Mouse (Mus musculus) kidney, embryonic 16.5 days (tissue): ENCODE measurements around the gene Gm10130. TPM values are rescaled to one million over a fixed set of nuclear protein-coding genes. Genes with fewer than 3 reads are reported as not detected.
"Not testable (repeated sequence)": the region's sequence is repeated elsewhere in the genome, so short reads cannot be mapped to it uniquely, and the experiment has no call there.

ENCODE experiments used
- ATAC-seq: fragments of 200-750 bp; cut with Nextera tagmentation; 2 replicates; pipeline ENCODE4 v1.8.0; 2017; ENCODE audit warnings: moderate TSS enrichment; ENCODE audit not compliant: low FRiP score, low TSS enrichment
- H3K27ac ChIP-seq: fragments of 300-500 bp; sonication (generic); 2 replicates; pipeline ENCODE4 v1.5.1; 2014; ENCODE audit warnings: low read length
- H3K27me3 ChIP-seq: fragments of 300-500 bp; sonication (generic); 2 replicates; pipeline ENCODE4 v1.6.1; 2014; ENCODE audit warnings: low read length, control low read depth, mixed read lengths; ENCODE audit not compliant: insufficient read depth
- H3K36me3 ChIP-seq: fragments of 300-500 bp; sonication (generic); 2 replicates; pipeline ENCODE4 v1.6.1; 2014; ENCODE audit warnings: low read length, control low read depth, mixed read lengths; ENCODE audit not compliant: insufficient read depth
- H3K4me1 ChIP-seq: fragments of 300-500 bp; sonication (generic); 2 replicates; pipeline ENCODE4 v1.6.1; 2014; ENCODE audit warnings: low read length, control low read depth, mixed read lengths; ENCODE audit not compliant: insufficient read depth
- H3K4me2 ChIP-seq: fragments of 300-500 bp; sonication (generic); replicated peaks from 2 replicates; pipeline ENCODE4 v1.6.1; 2014; ENCODE audit warnings: low read depth, low read length
- H3K4me3 ChIP-seq: fragments of 300-500 bp; sonication (generic); 2 replicates; pipeline ENCODE4 v1.5.1; 2014; ENCODE audit warnings: mild to moderate bottlenecking, low read length
- H3K9ac ChIP-seq: fragments of 300-500 bp; sonication (generic); replicated peaks from 2 replicates; pipeline ENCODE4 v1.6.1; 2014; ENCODE audit warnings: low read length
- H3K9me3 ChIP-seq: fragments of 300-500 bp; sonication (generic); 2 replicates; pipeline ENCODE4 v1.6.1; 2016; ENCODE audit warnings: low read length, control low read depth
- WGBS: fragments of 180-500 bp; shearing (Covaris S2); extraction: QIAGEN DNeasy Blood & Tissue Kit; methylation state at CpG from one replicate; pipeline ENCODE4 v1.1.7; 2014; 5-methylcytosine and 5-hydroxymethylcytosine counted together
- polyA plus RNA-seq: library from polyadenylated mRNA; unstranded; fragments of >200 nt; fragmentation: Nextera tagmentation; extraction: Ambion mirVana; gene quantifications from 2 replicates; pipeline ENCODE4 v1.2.1, GENCODE M21; 2015

Gm10130 gene
- polyA plus RNA-seq, 1 experiment from 2014 or later, result 4.2 TPM

GRCm38 (mm10) chr2:150362878-150363229 lies 39.4 kb downstream of the Gm10130 start:
- Histone ChIP-seq H3K27me3 (no peaks in the 10 kb centered on the region), H3K36me3 (no peaks in the 10 kb centered on the region), H3K9me3 (no peaks in the 10 kb centered on the region), H3K4me1 (0 out of 2 replicates have a peak, but pooled peaks cover 3% of the 10 kb centered on the region), H3K4me3 (peak overlapping the region; percentile 60), H3K9ac (peak overlapping the region; percentile 50), H3K27ac (peak overlapping the region; percentile 44; the same call in 1 of the 2 replicates), H3K4me2 (peak overlapping the region; percentile 53)
- ATAC-seq, result peak; percentile 69
- WGBS, result 4% methylated on average over 4 of the region's 4 CpGs

GRCm38 (mm10) chr2:150385553-150386106 lies 62.1 kb downstream of the Gm10130 start:
- H3K27ac ChIP-seq, H3K9me3 ChIP-seq, ATAC-seq, H3K36me3 ChIP-seq, H3K4me3 ChIP-seq, H3K27me3 ChIP-seq, H3K4me1 ChIP-seq, H3K4me2 ChIP-seq, H3K9ac ChIP-seq: not testable (repeated sequence)
- 92% methylated on average over 18 of the region's 19 CpGs for WGBS

GRCm38 (mm10) chr2:150390198-150390597 lies 66.7 kb downstream of the Gm10130 start:
- ATAC-seq, result no peak
- 79% methylated on average over 1 of the region's 1 CpGs for WGBS
- Histone ChIP-seq H3K4me3 (no peak overlapping the region), H3K4me1 (no peaks in the 10 kb centered on the region), H3K9ac (no peak overlapping the region), H3K4me2 (no peak overlapping the region), H3K27ac (no peak overlapping the region), H3K36me3 (no peaks in the 10 kb centered on the region), H3K9me3 (no peaks in the 10 kb centered on the region), H3K27me3 (no peaks in the 10 kb centered on the region)

DNA sequence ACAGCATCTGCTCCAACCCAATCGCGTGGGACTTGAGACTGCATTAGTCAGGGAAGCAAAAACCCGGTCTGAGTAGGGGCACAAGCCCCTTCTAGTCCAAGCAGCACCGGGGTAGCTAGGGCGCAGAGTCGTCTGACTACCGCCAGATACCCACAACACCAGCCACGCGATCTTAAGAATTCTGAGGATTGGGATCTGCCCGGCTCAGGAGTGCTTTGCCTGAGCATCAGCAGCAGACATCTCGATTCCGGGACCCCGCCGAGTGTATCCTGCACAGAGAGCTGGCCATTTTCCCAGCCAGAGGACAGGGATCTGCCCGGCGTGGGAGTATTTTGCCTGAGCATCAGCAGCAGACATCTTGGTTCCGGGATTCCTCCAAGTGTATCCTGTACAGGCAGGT lies 88.6 kb downstream of the Gm10130 start:
- not testable (repeated sequence) for H3K4me3 ChIP-seq, H3K27me3 ChIP-seq, H3K4me2 ChIP-seq, H3K9ac ChIP-seq, ATAC-seq, H3K27ac ChIP-seq, H3K4me1 ChIP-seq
- H3K9me3 ChIP-seq, result peaks cover 17% of the 10 kb centered on the region
- WGBS, result 88% methylated on average over 17 of the region's 17 CpGs
- peaks cover 14% of the 10 kb centered on the region for H3K36me3 ChIP-seq

Other genes with a start within 250 kb of the Gm10130 start
- 9.4 and 10.2 TPM in 2 replicates for gene Zfp120, start 187.0 kb upstream of the Gm10130 start, polyA plus RNA-seq
- gene Gm10770, start 144.0 kb upstream of the Gm10130 start, polyA plus RNA-seq, result not detected in 2 replicates
- not detected in 2 replicates for gene Gm14139, start 141.9 kb upstream of the Gm10130 start, polyA plus RNA-seq
- 16.4 and 16.7 TPM in 2 replicates for gene Zfp937, start 105.6 kb upstream of the Gm10130 start, polyA plus RNA-seq
- 5.7 and 6.0 TPM in 2 replicates for gene Gm21994, start 68.1 kb upstream of the Gm10130 start, polyA plus RNA-seq
- 0.06 TPM in 1 of 2 replicates, not detected in the other for gene Gm14124, start 66.2 kb upstream of the Gm10130 start, polyA plus RNA-seq
- 8.5 and 9.4 TPM in 2 replicates for gene 3300002I08Rik, start 39.1 kb downstream of the Gm10130 start, polyA plus RNA-seq
- gene Zfp442, start 127.8 kb downstream of the Gm10130 start, polyA plus RNA-seq, result 10.8 and 11.5 TPM in 2 replicates
- 0.08 and 0.16 TPM in 2 replicates for gene Zfp345, start 161.4 kb downstream of the Gm10130 start, polyA plus RNA-seq
- 0.27 TPM in 1 of 2 replicates, not detected in the other for gene Cst7, start 246.7 kb downstream of the Gm10130 start, polyA plus RNA-seq